Mouse (Mus musculus): ENCODE results near the gene Paox. TPM values are rescaled to one million over a fixed set of nuclear protein-coding genes. Genes with fewer than 3 reads are reported as not detected.

The Paox gene
- polyA plus RNA-seq, 1 experiment: 7.0 TPM

DNA sequence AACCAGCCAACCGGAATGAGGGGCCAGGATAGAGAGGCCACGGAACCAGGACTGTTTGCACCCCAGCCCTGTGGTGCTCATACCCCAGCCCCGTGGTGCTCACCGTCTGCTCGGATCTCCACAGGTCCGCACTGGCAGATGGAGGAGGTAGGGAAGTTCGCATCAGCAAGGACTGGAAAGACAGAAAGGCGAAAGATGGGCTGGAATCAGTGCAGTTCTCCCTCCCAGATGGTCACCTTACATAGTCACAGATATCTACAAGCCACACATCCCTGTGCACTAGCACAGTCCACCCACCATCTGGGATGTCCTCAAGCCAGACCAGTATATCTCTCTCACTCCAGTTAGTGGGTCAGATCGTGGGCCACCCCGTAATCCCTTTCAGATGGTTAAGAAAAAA lies 14.1 kb upstream of the Paox start:
- Histone ChIP-seq H3K4me3 (peak overlapping the region; percentile 16), H3K79me2 (ENCODE audit: control insufficient read depth, insufficient read depth) (no peaks in the 10 kb centered on the region), H3K36me3 (ENCODE audit: control insufficient read depth, insufficient read depth) (peaks cover 12% of the 10 kb centered on the region), H3K4me2 (ENCODE audit: low read depth) (peak overlapping the region; percentile 58), H3K27me3 (ENCODE audit: control insufficient read depth, insufficient read depth, insufficient read length) (no peaks in the 10 kb centered on the region), H3ac (ENCODE audit: control insufficient read depth, insufficient read length) (no peak overlapping the region)
- TF ChIP-seq TCF12 (IDR thresholded peaks at IDR 0.05; ENCODE audit: insufficient read depth, poor library complexity, severe bottlenecking) (no peak), TCF3 (IDR thresholded peaks at IDR 0.05; ENCODE audit: insufficient read length, low read depth) (no peak), POLR2AphosphoS2 (IDR thresholded peaks at IDR 0.05; ENCODE audit: insufficient read length, low read depth) (no peak), CEBPB (IDR thresholded peaks at IDR 0.05; ENCODE audit: insufficient read depth, poor library complexity, severe bottlenecking) (no peak), SRF (IDR thresholded peaks at IDR 0.05; ENCODE audit: control insufficient read depth, insufficient read length, low read depth) (no peak), POLR2A (IDR thresholded peaks at IDR 0.05; ENCODE audit: insufficient read length, low read depth) (no peak), E2F4 (IDR thresholded peaks at IDR 0.05; ENCODE audit: insufficient read depth) (no peak), MYOG (IDR thresholded peaks at IDR 0.05; ENCODE audit: control insufficient read depth in 1 of 3, insufficient read depth in 1 of 3, insufficient read length in 2 of 3, low read depth in 2 of 3) (no peak), REST (IDR thresholded peaks at IDR 0.05; ENCODE audit: insufficient read depth, insufficient read length) (no peak), MAX (IDR thresholded peaks at IDR 0.05; ENCODE audit: low read depth) (no peak), USF1 (IDR thresholded peaks at IDR 0.05; ENCODE audit: low read depth) (no peak), MYOD1 (IDR thresholded peaks at IDR 0.05; ENCODE audit: control insufficient read depth in 1 of 3, insufficient read length in 2 of 3, low read depth in 2 of 3) (no peak)

DNA sequence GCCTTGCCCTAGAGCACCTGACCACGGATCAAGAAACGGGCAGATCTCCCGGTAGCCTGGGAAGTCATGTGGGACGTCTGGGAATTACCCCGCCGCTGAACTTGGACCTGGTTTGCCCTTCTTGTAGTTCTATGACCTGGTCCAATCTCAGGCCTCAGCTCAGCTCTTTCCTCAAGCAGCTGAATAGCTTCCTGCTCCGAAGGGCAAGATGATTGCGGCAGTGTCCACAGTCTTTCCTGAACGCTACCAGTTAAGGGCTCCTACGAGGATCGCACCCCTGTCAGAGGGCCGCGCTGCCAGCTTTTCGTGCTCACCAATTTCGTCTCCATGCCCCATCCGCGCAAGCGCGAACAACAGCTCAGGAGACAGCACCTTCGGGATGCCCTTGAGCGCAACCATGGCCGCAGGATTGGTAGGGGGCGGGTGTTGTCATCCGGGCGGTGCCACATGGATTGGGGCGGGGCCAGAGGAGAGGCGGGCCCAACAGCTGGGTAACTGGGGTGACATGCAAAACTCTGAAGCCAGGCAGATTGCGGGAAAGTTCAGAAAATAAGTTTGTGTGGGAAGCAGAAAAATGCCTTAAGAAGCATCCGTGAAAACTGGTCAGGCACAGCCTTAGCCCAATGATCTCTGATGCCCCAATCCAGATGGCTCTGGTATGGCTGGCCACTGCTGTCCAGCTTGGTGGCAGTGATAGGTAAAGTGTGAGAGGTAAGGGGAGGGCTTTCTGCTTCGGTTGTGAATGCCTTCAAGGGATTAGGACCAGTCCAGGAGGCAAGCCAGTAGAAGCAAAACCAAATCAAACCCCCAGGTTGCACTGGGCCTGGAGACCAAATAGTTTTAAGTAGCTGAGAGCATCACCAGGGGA lies 13.4 kb upstream of the Paox start, which contains the start of gene Fuom:
Fuom (minus strand) TSS at position 449 of the 868 bp plus-strand sequence.
- no peaks in the 10 kb centered on the region for H3K27me3 ChIP-seq (ENCODE audit: control insufficient read depth, insufficient read depth, insufficient read length)
- peak within 1 kb of the TSS; percentile 16 for H3K4me3 ChIP-seq
- H3K4me2 ChIP-seq (ENCODE audit: low read depth): peak within 1 kb of the TSS; percentile 58
- H3ac ChIP-seq (ENCODE audit: control insufficient read depth, insufficient read length): no peak within 1 kb of the TSS
- H3K36me3 ChIP-seq (ENCODE audit: control insufficient read depth, insufficient read depth): peaks cover 13% of the 10 kb centered on the region
- TF ChIP-seq POLR2A (IDR thresholded peaks at IDR 0.05; ENCODE audit: insufficient read length, low read depth) (peak; percentile 45), TCF3 (IDR thresholded peaks at IDR 0.05; ENCODE audit: insufficient read length, low read depth) (no peak), E2F4 (IDR thresholded peaks at IDR 0.05; ENCODE audit: insufficient read depth) (no peak)
- no peaks in the 10 kb centered on the region for H3K79me2 ChIP-seq (ENCODE audit: control insufficient read depth, insufficient read depth)

DNA sequence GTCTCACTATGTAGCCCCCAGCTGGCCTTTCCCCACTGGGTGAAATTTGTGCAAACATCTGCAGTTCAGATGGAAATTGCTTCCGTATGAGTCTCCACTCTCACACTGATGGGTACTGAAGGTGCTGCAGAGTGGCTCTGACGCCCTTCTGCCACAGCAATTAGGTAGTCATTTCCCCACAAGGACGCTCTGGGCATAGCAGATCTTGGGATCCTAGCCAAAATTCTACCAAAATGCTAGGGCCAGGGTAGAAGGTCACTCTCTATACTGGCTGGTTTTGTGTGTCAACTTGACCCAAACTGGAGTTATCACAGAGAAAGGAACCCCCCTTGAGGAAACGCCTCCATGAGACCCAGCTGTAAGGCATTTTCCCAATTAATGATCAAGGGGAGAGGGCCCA lies 11.6 kb upstream of the Paox start:
- H3K4me3 ChIP-seq: no peak overlapping the region
- no peak overlapping the region for H3K4me2 ChIP-seq (ENCODE audit: low read depth)
- TF ChIP-seq CEBPB (IDR thresholded peaks at IDR 0.05; ENCODE audit: insufficient read depth, poor library complexity, severe bottlenecking) (no peak), POLR2AphosphoS2 (IDR thresholded peaks at IDR 0.05; ENCODE audit: insufficient read length, low read depth) (peak; percentile 47)
- no peaks in the 10 kb centered on the region for H3K79me2 ChIP-seq (ENCODE audit: control insufficient read depth, insufficient read depth)
- H3K36me3 ChIP-seq (ENCODE audit: control insufficient read depth, insufficient read depth): peaks cover 18% of the 10 kb centered on the region
- no peak overlapping the region for H3ac ChIP-seq (ENCODE audit: control insufficient read depth, insufficient read length)
- no peaks in the 10 kb centered on the region for H3K27me3 ChIP-seq (ENCODE audit: control insufficient read depth, insufficient read depth, insufficient read length)

DNA sequence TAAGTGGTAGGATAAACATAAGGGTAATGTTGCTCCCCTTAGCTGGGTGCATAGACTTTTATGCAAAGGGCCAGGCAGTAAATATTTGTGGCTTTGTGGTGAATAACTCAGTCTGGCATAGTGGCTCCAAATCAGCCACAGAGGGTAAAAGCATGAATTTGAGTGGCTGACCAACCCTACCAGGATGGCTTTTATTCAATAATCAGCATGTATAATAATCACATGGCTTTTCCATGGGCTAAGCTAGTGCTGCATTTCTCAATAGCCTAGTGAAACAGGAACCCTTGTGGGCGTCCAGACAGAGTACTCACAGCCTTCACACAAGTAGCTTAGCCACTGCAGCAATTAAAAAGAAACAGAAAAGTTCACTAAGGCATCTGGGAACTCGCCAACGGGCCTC lies 3.7 kb upstream of the Paox start:
- Histone ChIP-seq H3K27me3 (ENCODE audit: control insufficient read depth, insufficient read depth, insufficient read length) (no peaks in the 10 kb centered on the region), H3K4me3 (no peak overlapping the region), H3K4me2 (ENCODE audit: low read depth) (peak overlapping the region; percentile 63), H3K36me3 (ENCODE audit: control insufficient read depth, insufficient read depth) (peaks cover 25% of the 10 kb centered on the region), H3K79me2 (ENCODE audit: control insufficient read depth, insufficient read depth) (peaks cover 25% of the 10 kb centered on the region), H3ac (ENCODE audit: control insufficient read depth, insufficient read length) (no peak overlapping the region)
- TF ChIP-seq REST (IDR thresholded peaks at IDR 0.05; ENCODE audit: insufficient read depth, insufficient read length): no peak
- TF ChIP-seq E2F4 (IDR thresholded peaks at IDR 0.05; ENCODE audit: insufficient read depth): no peak
- TF ChIP-seq CEBPB (IDR thresholded peaks at IDR 0.05; ENCODE audit: insufficient read depth, poor library complexity, severe bottlenecking): peak; percentile 75
- no peak for TF ChIP-seq TCF3 (IDR thresholded peaks at IDR 0.05; ENCODE audit: insufficient read length, low read depth)
- TF ChIP-seq USF1 (IDR thresholded peaks at IDR 0.05; ENCODE audit: low read depth): peak; percentile 26

DNA sequence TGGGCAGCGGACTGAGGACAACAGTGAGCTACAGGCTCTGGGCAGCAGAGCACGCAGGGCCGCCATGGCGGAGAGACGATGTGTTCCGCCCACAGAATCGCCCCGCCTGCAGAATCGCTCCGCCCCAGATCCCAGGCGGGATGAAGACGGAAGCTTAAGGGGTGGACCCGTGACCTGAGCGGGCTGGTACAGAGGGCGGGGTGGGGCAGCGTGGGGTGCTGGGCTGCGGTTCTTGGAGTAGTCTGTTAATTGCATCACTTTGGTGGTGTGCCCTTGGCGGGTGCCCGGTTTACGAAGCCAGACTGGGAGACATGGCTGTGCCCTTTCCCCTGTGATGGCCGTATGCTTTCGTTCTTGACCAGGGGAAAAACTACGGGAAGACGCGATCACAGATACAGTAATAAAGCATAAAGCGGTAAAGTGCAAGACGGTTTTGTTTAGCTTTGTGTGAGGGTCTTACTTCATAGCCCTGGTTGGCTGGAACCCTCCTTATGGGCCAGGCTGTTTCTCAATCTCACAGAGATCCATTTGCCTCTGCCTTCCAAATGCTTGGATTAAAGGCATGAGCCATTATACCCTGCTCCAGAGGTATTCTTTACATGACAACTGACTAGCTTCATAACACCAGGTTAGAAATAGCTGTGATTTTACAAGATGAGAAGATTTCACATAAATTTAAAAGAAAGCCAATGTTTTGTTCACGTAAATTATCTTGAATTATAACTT lies 893 bp downstream of the Paox start, which contains the start of gene Echs1:
Echs1 (minus strand) TSS at position 148 of the 726 bp plus-strand sequence.
- no peaks in the 10 kb centered on the region for H3K36me3 ChIP-seq (ENCODE audit: control insufficient read depth, insufficient read depth)
- H3K4me3 ChIP-seq: peak within 1 kb of the TSS; percentile 84
- no peak for TF ChIP-seq E2F4 (IDR thresholded peaks at IDR 0.05; ENCODE audit: insufficient read depth)
- no peak for TF ChIP-seq TCF12 (IDR thresholded peaks at IDR 0.05; ENCODE audit: insufficient read depth, poor library complexity, severe bottlenecking)
- no peak for TF ChIP-seq MYOD1 (IDR thresholded peaks at IDR 0.05; ENCODE audit: control insufficient read depth in 1 of 3, insufficient read length in 2 of 3, low read depth in 2 of 3)
- no peak for TF ChIP-seq USF1 (IDR thresholded peaks at IDR 0.05; ENCODE audit: low read depth)
- peak; percentile 90 for TF ChIP-seq POLR2AphosphoS2 (IDR thresholded peaks at IDR 0.05; ENCODE audit: insufficient read length, low read depth)
- TF ChIP-seq MYOG (IDR thresholded peaks at IDR 0.05; ENCODE audit: control insufficient read depth in 1 of 3, insufficient read depth in 1 of 3, insufficient read length in 2 of 3, low read depth in 2 of 3): no peak
- TF ChIP-seq TCF3 (IDR thresholded peaks at IDR 0.05; ENCODE audit: insufficient read length, low read depth): no peak
- peak; percentile 82 for TF ChIP-seq CEBPB (IDR thresholded peaks at IDR 0.05; ENCODE audit: insufficient read depth, poor library complexity, severe bottlenecking)
- peak; percentile 52 for TF ChIP-seq SRF (IDR thresholded peaks at IDR 0.05; ENCODE audit: control insufficient read depth, insufficient read length, low read depth)
- TF ChIP-seq POLR2A (IDR thresholded peaks at IDR 0.05; ENCODE audit: insufficient read length, low read depth): peak; percentile 93
- TF ChIP-seq MAX (IDR thresholded peaks at IDR 0.05; ENCODE audit: low read depth): no peak
- no peak for TF ChIP-seq REST (IDR thresholded peaks at IDR 0.05; ENCODE audit: insufficient read depth, insufficient read length)
- H3K79me2 ChIP-seq (ENCODE audit: control insufficient read depth, insufficient read depth): peaks cover 28% of the 10 kb centered on the region
- H3ac ChIP-seq (ENCODE audit: control insufficient read depth, insufficient read length): peak within 1 kb of the TSS; percentile 44
- H3K27me3 ChIP-seq (ENCODE audit: control insufficient read depth, insufficient read depth, insufficient read length): no peaks in the 10 kb centered on the region
- H3K4me2 ChIP-seq (ENCODE audit: low read depth): peak within 1 kb of the TSS; percentile 87
